In the genomic region with DNA sequence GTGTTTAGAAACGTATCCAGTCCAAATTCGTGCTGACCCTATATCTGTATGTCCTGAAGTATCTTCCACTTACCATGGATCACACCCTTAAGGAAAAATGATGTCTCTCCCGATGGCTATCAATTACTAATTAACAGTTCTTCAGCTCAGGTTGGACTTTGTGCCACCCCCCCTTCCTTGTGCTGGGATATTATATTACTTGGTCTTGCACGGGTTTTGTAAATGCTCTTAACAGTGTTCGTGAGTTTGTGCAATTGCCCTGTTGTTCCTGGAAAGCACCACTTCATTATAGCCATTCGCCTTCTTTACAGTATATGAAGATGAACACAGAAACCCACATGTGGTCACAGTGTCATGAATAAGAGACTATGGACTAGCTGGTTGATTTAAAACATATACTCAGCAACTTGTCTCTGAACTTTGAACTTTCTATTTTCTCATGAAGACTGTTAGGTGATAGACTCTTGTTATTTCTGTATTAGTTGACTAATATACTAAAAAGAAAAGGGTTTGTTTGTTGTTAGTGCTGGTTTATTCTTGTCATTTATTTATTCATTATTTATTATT, we compare ENCODE assay signal across 20 mouse cellular contexts. TPM values are rescaled to one million over a fixed set of nuclear protein-coding genes. Genes with fewer than 3 reads are reported as not detected.
"Had no signal": no experiment of that assay in that cellular context is flagged by ENCODE, and none has a peak within 500 bp of the region (broad histone marks: within the 10 kb centered on the region; RNA-seq: fewer than 3 reads in every experiment).

No protein-coding gene starts in this region.

- H3K27me3 ChIP-seq: hindbrain, embryonic 13.5 days; limb, embryonic 12.5 days; liver, embryonic 13.5 days; lung, embryonic 15.5 days; neural tube, embryonic 13.5 days; stomach, embryonic 15.5 days had no signal

- H3K4me3 ChIP-seq: hindbrain, embryonic 13.5 days; limb, embryonic 12.5 days; liver, embryonic 13.5 days; lung, embryonic 15.5 days; neural tube, embryonic 13.5 days; stomach, embryonic 15.5 days had no signal

- H3K36me3 ChIP-seq: limb, embryonic 12.5 days; liver, embryonic 13.5 days; lung, embryonic 15.5 days; stomach, embryonic 15.5 days had no signal

- H3K27ac ChIP-seq: hindbrain, embryonic 13.5 days; limb, embryonic 12.5 days; liver, embryonic 13.5 days; lung, embryonic 15.5 days; neural tube, embryonic 13.5 days; stomach, embryonic 15.5 days had no signal

- H3K4me2 ChIP-seq: hindbrain, embryonic 13.5 days; limb, embryonic 12.5 days; liver, embryonic 13.5 days; lung, embryonic 15.5 days; midbrain, embryonic 11.5 days; neural tube, embryonic 13.5 days; stomach, embryonic 15.5 days had no signal

- ATAC-seq: liver, postnatal 0 days; midbrain, embryonic 16.5 days had no signal

- H3K9ac ChIP-seq: hindbrain, embryonic 13.5 days; limb, embryonic 12.5 days; liver, embryonic 13.5 days; liver, postnatal 0 days; lung, embryonic 15.5 days; neural tube, embryonic 13.5 days; stomach, embryonic 15.5 days had no signal

- H3K4me1 ChIP-seq: liver, embryonic 13.5 days; lung, embryonic 15.5 days; stomach, embryonic 15.5 days had no signal

- DNase-seq: layer of hippocampus, postnatal 36 days; liver; liver, embryonic 13.5 days; liver, postnatal 0 days; lung, postnatal 36 days; right cerebral cortex, postnatal 14 days; thymus, adult 2 months; thymus, postnatal 25 days had no signal

- H3K9me3 ChIP-seq: hindbrain, embryonic 13.5 days; limb, embryonic 12.5 days; liver, embryonic 13.5 days; lung, embryonic 15.5 days; neural tube, embryonic 13.5 days; stomach, embryonic 15.5 days had no signal

RNA-seq across cellular contexts. Expression of a gene that starts 30.5 kb away (rescaled TPM):
- total RNA-seq: layer of hippocampus, postnatal 36 days; left cerebral cortex, adult 8-10 months; left cerebral cortex, postnatal 36 days; megakaryocyte progenitor cell, adult 5-6 weeks had no signal
- polyA plus RNA-seq: hindbrain, embryonic 13.5 days; limb, embryonic 12.5 days; liver, embryonic 13.5 days; liver, postnatal 0 days; lung, embryonic 15.5 days; midbrain, embryonic 11.5 days; midbrain, embryonic 16.5 days; neural tube, embryonic 13.5 days; spleen, adult 2 months; stomach, embryonic 15.5 days; testis, adult 2 months; thymus, adult 2 months had no signal
